Comparison of ENCODE assay signal across 8 mouse cellular contexts in the genomic region with DNA sequence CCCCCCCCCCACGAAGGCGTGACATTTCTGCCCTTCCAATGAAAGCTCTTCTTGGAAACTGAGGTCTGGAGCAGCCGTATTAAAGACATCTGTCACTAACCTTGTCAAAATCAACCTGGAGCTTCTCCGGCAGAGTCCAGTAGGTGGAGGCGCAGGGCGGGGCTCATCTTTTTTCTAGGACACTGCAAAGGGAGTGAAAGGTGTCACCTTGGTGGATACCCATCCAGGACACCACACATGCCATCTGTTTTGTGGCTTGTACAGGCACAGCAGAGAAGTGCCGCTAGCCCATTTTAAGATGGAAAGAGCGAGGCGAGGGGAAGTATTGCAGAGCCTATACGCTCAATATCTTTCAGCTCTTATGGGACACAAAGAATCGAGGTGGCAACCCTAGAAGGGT.
A peak's percentile ranks its signal among the peaks of the same experiment; 100 is the strongest.
DNase-seq lines count a peak whose midpoint lies in the region; ATAC-seq and TF ChIP-seq lines count a peak whose summit lies in the region.

No protein-coding gene starts in this region.

- no peaks in the 10 kb centered on the region for H3K36me3 ChIP-seq in kidney, adult 2 months (ENCODE audit: control insufficient read depth, insufficient read depth, low read length)
- no peaks in the 10 kb centered on the region for H3K36me3 ChIP-seq in embryonic facial prominence, embryonic 12.5 days
- H3K36me3 ChIP-seq in intestine, postnatal 0 days (ENCODE audit: control insufficient read depth, insufficient read depth): no peaks in the 10 kb centered on the region
- H3K36me3 ChIP-seq in neural tube, embryonic 14.5 days (ENCODE audit: control insufficient read depth, insufficient read depth, low read length): no peaks in the 10 kb centered on the region

- peak overlapping the region; percentile 7 for H3K9ac ChIP-seq in embryonic facial prominence, embryonic 12.5 days
- no peak overlapping the region for H3K9ac ChIP-seq in intestine, postnatal 0 days (ENCODE audit: low read depth, low read length)
- H3K9ac ChIP-seq in neural tube, embryonic 14.5 days (replicated peaks; ENCODE audit: low read depth, low read length): peak overlapping the region; percentile 17

- H3K4me2 ChIP-seq in embryonic facial prominence, embryonic 12.5 days (replicated peaks): peak overlapping the region; percentile 74
- H3K4me2 ChIP-seq in intestine, postnatal 0 days (replicated peaks; ENCODE audit: low read depth): peak overlapping the region; percentile 70
- peak overlapping the region; percentile 46 for H3K4me2 ChIP-seq in neural tube, embryonic 14.5 days (ENCODE audit: low read depth, low read length)

- no peak for TF ChIP-seq CTCF in kidney, adult 2 months (conservative IDR thresholded peaks at IDR 0.05; ENCODE audit: insufficient read depth, insufficient read length, low read depth, low read length)
- TF ChIP-seq CTCF in intestine, postnatal 0 days (IDR thresholded peaks at IDR 0.05; ENCODE audit: low read depth): no peak

- no peak for ATAC-seq in embryonic facial prominence, embryonic 12.5 days (ENCODE audit: insufficient number of reproducible peaks, insufficient read depth, low FRiP score, low TSS enrichment)
- ATAC-seq in intestine, postnatal 0 days: no peak
- peak; percentile 34; the same call in 1 of the 2 replicates for ATAC-seq in neural tube, embryonic 14.5 days (ENCODE audit: low read depth)

- H3K9me3 ChIP-seq in embryonic facial prominence, embryonic 12.5 days: no peaks in the 10 kb centered on the region
- H3K9me3 ChIP-seq in intestine, postnatal 0 days (ENCODE audit: control insufficient read depth): no peaks in the 10 kb centered on the region
- no peaks in the 10 kb centered on the region for H3K9me3 ChIP-seq in neural tube, embryonic 14.5 days (ENCODE audit: control insufficient read depth, low read length)

- peak overlapping the region; percentile 53; the same call in 1 of the 2 replicates for H3K4me3 ChIP-seq in kidney, adult 2 months (ENCODE audit: insufficient read depth, low read depth, low read length)
- peak overlapping the region; percentile 37 for H3K4me3 ChIP-seq in embryonic facial prominence, embryonic 12.5 days
- H3K4me3 ChIP-seq in intestine, postnatal 0 days (ENCODE audit: low read depth, low read length): peak overlapping the region; percentile 38
- H3K4me3 ChIP-seq in neural tube, embryonic 14.5 days (ENCODE audit: low read depth, low read length): peak overlapping the region; percentile 27

- H3K27ac ChIP-seq in kidney, adult 2 months (ENCODE audit: insufficient read depth, low read depth, low read length): no peak overlapping the region
- H3K27ac ChIP-seq in embryonic facial prominence, embryonic 12.5 days: no peak overlapping the region
- H3K27ac ChIP-seq in intestine, postnatal 0 days (ENCODE audit: low read depth, low read length): no peak overlapping the region
- peak overlapping the region; percentile 52; the same call in 1 of the 2 replicates for H3K27ac ChIP-seq in neural tube, embryonic 14.5 days (ENCODE audit: low read depth, low read length)

- no peaks in the 10 kb centered on the region for H3K4me1 ChIP-seq in kidney, adult 2 months (ENCODE audit: control insufficient read depth, insufficient read depth, low read length)
- H3K4me1 ChIP-seq in embryonic facial prominence, embryonic 12.5 days: peaks cover 5% of the 10 kb centered on the region; the same call in 1 of the 2 replicates
- no peaks in the 10 kb centered on the region for H3K4me1 ChIP-seq in intestine, postnatal 0 days (replicated peaks; ENCODE audit: control insufficient read depth, insufficient read depth, low read length)
- 0 out of 2 replicates have a peak, but pooled peaks cover 5% of the 10 kb centered on the region for H3K4me1 ChIP-seq in neural tube, embryonic 14.5 days (ENCODE audit: control insufficient read depth, insufficient read depth, low read length)

- DNase-seq in kidney, adult 2 months: no peak
- no peak for DNase-seq in kidney, adult 8-10 months
- DNase-seq in urinary bladder, adult 2 months (ENCODE audit: low spot score): no peak
- no peak for DNase-seq in urinary bladder, postnatal 10 days (ENCODE audit: low spot score)
- no peak for DNase-seq in layer of hippocampus, adult 11-12 months (ENCODE audit: low spot score)

- no peak for TF ChIP-seq POLR2A in kidney, adult 2 months (IDR thresholded peaks at IDR 0.05; ENCODE audit: low read depth, low read length)

- 52% methylated on average over 10 of the region's 11 CpGs for WGBS in kidney, adult 2 months
- 48% methylated on average over 10 of the region's 11 CpGs for WGBS in embryonic facial prominence, embryonic 12.5 days
- 43% methylated on average over 11 of the region's 11 CpGs for WGBS in intestine, postnatal 0 days
- WGBS in neural tube, embryonic 14.5 days: 47% methylated on average over 11 of the region's 11 CpGs

- no peaks in the 10 kb centered on the region for H3K27me3 ChIP-seq in kidney, adult 2 months (replicated peaks; ENCODE audit: control insufficient read depth, insufficient read depth, low read length)
- peaks cover 7% of the 10 kb centered on the region; the same call in 1 of the 2 replicates for H3K27me3 ChIP-seq in embryonic facial prominence, embryonic 12.5 days
- H3K27me3 ChIP-seq in intestine, postnatal 0 days (replicated peaks; ENCODE audit: control insufficient read depth, insufficient read depth, low read length): no peaks in the 10 kb centered on the region
- H3K27me3 ChIP-seq in neural tube, embryonic 14.5 days (ENCODE audit: control insufficient read depth, insufficient read depth, low read length): no peaks in the 10 kb centered on the region
